Mouse (Mus musculus): Measurements from ENCODE around the gene H2-Ob. TPM values are rescaled to one million over a fixed set of nuclear protein-coding genes. Genes with fewer than 3 reads are reported as not detected.
"Not testable (repeated sequence)": the region's sequence is repeated elsewhere in the genome, so short reads cannot be mapped to it uniquely, and the experiment has no call there.

The H2-Ob gene
- polyA plus RNA-seq, 1 experiment from 2014 or later = not detected

DNA sequence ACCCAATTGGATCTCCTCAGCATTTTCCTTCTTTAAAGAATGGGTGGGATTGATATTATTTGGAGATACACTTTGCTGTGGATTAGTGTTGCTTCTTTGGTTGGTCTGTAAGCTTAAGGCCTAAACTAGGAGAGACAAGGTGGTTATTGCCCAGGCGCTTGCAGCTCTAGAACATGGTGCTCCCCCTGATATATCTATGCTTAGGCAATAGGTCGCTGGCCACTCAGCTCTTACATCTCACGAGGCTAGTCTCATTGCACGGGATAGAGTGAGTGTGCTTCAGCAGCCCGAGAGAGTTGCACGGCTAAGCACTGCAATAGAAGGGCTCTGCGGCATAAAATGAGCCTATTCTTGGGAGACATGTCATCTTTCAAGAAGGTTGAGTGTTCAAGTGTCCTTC, 6.7 kb upstream of the H2-Ob start:
- not testable (repeated sequence) for H3K27me3 ChIP-seq (ENCODE audit: low read depth, poor library complexity, severe bottlenecking); DNase-seq (ENCODE audit: low spot score); H3K4me3 ChIP-seq; H3K9me3 ChIP-seq (replicated peaks); H3K36me3 ChIP-seq; H3K4me1 ChIP-seq; H3K27ac ChIP-seq (replicated peaks)
- WGBS = 82% methylated on average over 6 of the region's 7 CpGs

DNA sequence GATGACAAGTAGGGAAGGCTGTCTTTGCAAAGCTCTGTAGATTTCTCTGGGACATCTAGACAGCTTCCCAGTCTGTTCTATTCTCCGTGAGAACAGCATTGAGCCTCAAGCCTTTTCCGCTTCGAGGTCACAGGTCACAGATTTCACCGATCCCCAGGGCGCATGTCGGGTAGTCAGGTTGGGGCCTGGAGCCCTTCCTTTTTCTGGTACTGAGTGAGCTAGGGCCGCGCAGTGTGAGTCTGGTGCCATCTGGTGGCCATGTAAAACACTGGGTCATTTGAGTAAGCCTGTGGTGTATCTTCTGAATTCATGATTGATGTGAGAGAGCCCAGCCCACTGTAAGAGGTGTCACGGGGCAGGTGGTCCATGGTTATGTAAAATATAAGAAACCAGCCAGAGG, 3.8 kb upstream of the H2-Ob start:
- peak; percentile 42 for DNase-seq (ENCODE audit: low spot score)
- Histone ChIP-seq H3K27ac (replicated peaks) (no peak overlapping the region), H3K4me1 (no peaks in the 10 kb centered on the region), H3K36me3 (no peaks in the 10 kb centered on the region), H3K4me3 (no peak overlapping the region), H3K27me3 (ENCODE audit: low read depth, poor library complexity, severe bottlenecking) (no peaks in the 10 kb centered on the region), H3K9me3 (replicated peaks) (no peaks in the 10 kb centered on the region)
- 61% methylated on average over 9 of the region's 9 CpGs for WGBS

DNA sequence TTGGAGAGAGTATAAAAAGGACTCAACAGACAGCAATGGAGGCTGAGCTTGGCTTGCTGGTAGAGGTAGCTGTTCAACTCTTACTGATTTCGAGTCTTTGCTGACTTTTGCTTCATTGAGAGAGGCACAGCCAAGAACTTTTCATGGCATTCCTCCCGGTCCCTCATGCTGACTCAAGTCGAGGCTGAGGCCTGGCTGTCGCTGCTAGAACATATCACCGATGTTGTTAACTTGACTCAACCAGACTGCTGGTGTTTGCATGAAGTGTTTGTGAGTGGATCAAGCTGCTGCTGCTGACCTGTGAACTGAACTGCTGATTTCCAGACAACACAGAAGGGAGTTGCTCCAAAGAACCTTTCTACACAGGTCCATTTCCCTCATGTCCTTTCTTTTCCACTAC, 2.0 kb upstream of the H2-Ob start:
- WGBS = 86% methylated on average over 5 of the region's 5 CpGs
- Histone ChIP-seq H3K4me3 (no peak overlapping the region), H3K27ac (replicated peaks) (no peak overlapping the region), H3K36me3 (no peaks in the 10 kb centered on the region), H3K9me3 (replicated peaks) (peaks cover 5% of the 10 kb centered on the region; the same call in 1 of the 2 replicates), H3K27me3 (ENCODE audit: low read depth, poor library complexity, severe bottlenecking) (no peaks in the 10 kb centered on the region), H3K4me1 (no peaks in the 10 kb centered on the region)
- no peak for DNase-seq (ENCODE audit: low spot score)

DNA sequence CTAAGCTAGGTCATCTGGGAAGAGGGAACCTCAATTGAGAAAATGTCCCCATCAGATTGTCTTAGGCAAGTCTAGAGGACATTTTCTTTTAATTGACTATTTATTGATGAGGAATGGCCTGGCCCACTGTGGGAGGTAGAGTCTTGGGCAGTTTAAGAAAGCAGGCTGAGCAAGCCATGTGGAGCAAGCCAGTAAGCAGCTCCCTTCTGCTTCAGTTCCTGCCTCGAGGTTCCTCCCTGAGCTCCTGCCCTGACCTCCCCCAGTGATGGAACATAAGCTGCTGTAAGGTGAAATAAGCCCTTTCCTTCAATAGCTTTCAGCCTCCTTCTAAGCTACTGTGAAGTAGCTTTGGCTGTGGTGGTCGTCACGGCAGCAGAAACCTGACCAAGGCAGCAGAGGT, 962 bp upstream of the H2-Ob start:
- H3K27ac ChIP-seq (replicated peaks) = no peak overlapping the region
- H3K4me3 ChIP-seq = no peak overlapping the region
- no peaks in the 10 kb centered on the region for H3K27me3 ChIP-seq (ENCODE audit: low read depth, poor library complexity, severe bottlenecking)
- H3K9me3 ChIP-seq (replicated peaks) = peaks cover 6% of the 10 kb centered on the region
- no peak for DNase-seq (ENCODE audit: low spot score)
- no peaks in the 10 kb centered on the region for H3K36me3 ChIP-seq
- no peaks in the 10 kb centered on the region for H3K4me1 ChIP-seq
- 86% methylated on average over 3 of the region's 3 CpGs for WGBS

DNA sequence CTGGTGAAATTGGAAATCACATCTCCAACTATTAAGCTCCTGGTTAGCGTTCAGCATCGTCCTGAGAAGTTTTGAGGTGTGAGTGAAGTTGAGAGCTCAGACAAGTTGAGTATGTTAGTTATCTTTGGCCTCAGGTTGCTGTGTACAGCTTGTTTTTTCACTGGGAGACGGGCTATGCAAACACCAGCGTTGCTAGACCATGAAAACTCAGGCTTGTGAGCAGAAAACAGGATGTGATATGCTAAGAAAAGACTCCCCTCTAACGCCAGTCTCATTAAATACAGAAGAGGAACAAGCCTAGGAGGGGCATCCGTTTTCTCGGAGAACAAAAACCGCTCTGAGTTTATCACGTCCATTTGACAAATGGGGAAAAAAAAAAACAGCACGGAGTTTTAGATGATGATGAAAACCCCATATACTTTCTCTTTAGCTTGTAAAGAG, 918 bp downstream of the H2-Ob start:
- no peaks in the 10 kb centered on the region for H3K27me3 ChIP-seq (ENCODE audit: low read depth, poor library complexity, severe bottlenecking)
- H3K4me1 ChIP-seq = no peaks in the 10 kb centered on the region
- peaks cover 6% of the 10 kb centered on the region for H3K9me3 ChIP-seq (replicated peaks)
- no peak overlapping the region for H3K4me3 ChIP-seq
- no peak for DNase-seq (ENCODE audit: low spot score)
- no peak overlapping the region for H3K27ac ChIP-seq (replicated peaks)
- H3K36me3 ChIP-seq = no peaks in the 10 kb centered on the region
- 78% methylated on average over 10 of the region's 10 CpGs for WGBS

DNA sequence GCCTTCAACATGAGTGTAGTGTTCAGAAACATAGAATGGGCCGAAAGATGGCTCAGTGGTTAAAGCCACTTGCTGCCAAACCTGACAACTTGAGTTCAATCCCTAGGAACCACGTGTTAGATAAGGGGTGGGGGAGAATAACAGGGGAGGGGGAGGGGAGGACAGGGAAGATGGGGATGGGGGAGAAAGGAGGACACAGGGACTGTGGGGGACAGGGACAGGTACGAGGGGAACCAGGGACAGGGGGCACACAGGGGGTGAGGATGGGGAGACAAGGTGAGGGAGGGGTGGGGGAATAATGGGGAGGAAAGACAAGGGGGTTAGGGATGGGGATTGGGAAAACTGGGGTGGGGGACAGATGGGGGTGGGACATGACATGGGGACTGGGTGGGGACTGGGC, 1.7 kb downstream of the H2-Ob start:
- H3K36me3 ChIP-seq = no peaks in the 10 kb centered on the region
- H3K27ac ChIP-seq (replicated peaks) = no peak overlapping the region
- no peak for DNase-seq (ENCODE audit: low spot score)
- no peak overlapping the region for H3K4me3 ChIP-seq
- H3K4me1 ChIP-seq = no peaks in the 10 kb centered on the region
- H3K27me3 ChIP-seq (ENCODE audit: low read depth, poor library complexity, severe bottlenecking) = no peaks in the 10 kb centered on the region
- WGBS = 66% methylated on average over 3 of the region's 3 CpGs
- H3K9me3 ChIP-seq (replicated peaks) = peaks cover 6% of the 10 kb centered on the region

DNA sequence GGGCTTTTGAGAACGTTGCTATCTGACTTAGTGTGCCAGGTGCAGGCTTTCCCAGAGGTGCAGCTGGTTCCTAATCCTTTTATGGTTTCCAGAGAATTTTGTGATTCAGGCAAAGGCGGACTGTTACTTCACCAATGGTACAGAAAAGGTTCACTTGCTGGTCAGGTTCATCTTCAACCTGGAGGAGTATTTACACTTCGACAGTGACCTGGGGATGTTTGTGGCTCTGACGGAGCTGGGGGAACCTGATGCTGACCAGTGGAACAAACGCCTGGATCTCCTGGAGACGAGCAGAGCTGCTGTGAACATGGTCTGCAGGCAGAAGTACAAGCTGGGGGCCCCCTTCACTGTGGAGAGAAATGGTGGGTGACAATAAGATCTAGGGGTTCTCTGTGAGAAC, 2.2 kb downstream of the H2-Ob start:
- H3K36me3 ChIP-seq = no peaks in the 10 kb centered on the region
- DNase-seq (ENCODE audit: low spot score) = no peak
- 84% methylated on average over 6 of the region's 6 CpGs for WGBS
- H3K9me3 ChIP-seq (replicated peaks) = peaks cover 6% of the 10 kb centered on the region
- H3K4me3 ChIP-seq = no peak overlapping the region
- no peaks in the 10 kb centered on the region for H3K4me1 ChIP-seq
- H3K27ac ChIP-seq (replicated peaks) = no peak overlapping the region
- H3K27me3 ChIP-seq (ENCODE audit: low read depth, poor library complexity, severe bottlenecking) = no peaks in the 10 kb centered on the region

DNA sequence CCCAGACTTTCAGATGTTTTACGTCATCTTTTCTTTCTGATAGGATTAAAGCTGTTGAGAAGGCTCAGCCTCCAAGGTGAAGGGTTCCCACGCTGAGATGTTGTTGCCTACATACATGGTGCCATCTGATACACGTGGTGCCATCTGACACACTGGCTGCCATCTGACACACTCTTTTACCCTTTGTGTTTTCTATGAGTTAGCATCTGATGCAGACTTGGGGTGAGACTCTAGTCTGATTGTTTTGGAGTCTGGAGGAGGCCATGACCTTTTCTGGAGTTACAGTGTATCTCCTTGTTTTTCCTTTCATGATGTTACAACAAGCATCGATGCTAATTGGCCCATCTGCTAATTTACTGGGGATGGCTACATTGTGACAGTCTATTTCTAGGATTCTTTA, 6.0 kb downstream of the H2-Ob start:
- no peaks in the 10 kb centered on the region for H3K36me3 ChIP-seq
- H3K27ac ChIP-seq (replicated peaks) = no peak overlapping the region
- peaks cover 6% of the 10 kb centered on the region for H3K9me3 ChIP-seq (replicated peaks)
- H3K27me3 ChIP-seq (ENCODE audit: low read depth, poor library complexity, severe bottlenecking) = no peaks in the 10 kb centered on the region
- DNase-seq (ENCODE audit: low spot score) = no peak
- WGBS = 82% methylated on average over 4 of the region's 4 CpGs
- H3K4me1 ChIP-seq = peaks cover 5% of the 10 kb centered on the region; the same call in 1 of the 2 replicates
- H3K4me3 ChIP-seq = no peak overlapping the region

DNA sequence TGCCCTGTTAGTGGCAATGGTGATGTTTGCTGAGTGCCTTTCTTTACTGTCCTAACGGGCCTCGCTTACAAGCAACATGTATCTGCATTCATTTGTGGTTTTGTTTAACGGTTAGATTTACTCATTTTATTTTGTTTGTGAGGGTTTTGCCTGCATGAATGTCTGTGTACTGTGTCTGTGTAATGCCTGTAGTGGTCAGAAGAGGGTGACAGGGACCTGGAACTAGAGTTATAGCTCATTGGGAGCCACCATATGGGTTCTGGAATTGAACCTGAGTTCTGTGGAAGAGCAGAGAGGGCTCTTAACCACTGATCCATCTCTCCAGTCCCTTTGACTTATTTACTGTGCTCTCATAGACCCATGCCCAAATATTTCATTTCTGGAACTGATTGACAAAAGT, 8.3 kb downstream of the H2-Ob start:
- Histone ChIP-seq H3K27ac (replicated peaks) (no peak overlapping the region), H3K27me3 (ENCODE audit: low read depth, poor library complexity, severe bottlenecking) (no peaks in the 10 kb centered on the region), H3K9me3 (replicated peaks) (no peaks in the 10 kb centered on the region; the same call in 1 of the 2 replicates), H3K36me3 (no peaks in the 10 kb centered on the region), H3K4me1 (peaks cover 5% of the 10 kb centered on the region; the same call in 1 of the 2 replicates), H3K4me3 (no peak overlapping the region)
- 82% methylated on average over 3 of the region's 3 CpGs for WGBS
- DNase-seq (ENCODE audit: low spot score) = no peak

DNA sequence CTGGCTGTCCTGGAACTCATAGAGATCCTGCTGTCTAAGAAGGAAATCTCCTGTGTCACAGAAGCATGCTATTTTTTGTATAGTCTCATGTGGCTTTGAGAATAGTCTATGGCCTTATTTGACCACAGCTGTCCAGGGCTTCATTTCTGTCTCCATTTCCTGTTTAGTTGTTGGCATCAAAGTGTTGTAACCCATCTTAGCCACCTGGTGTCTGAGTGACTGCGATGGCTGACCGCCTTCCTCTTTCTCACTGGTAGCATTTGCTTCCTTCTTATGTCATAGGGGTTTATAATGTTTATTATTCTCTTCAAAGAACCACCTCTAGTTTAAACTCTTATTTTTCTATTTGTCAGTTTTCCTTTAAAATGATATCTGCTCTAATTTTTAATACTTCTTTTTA, 10.1 kb downstream of the H2-Ob start:
- no peaks in the 10 kb centered on the region for H3K36me3 ChIP-seq
- H3K4me3 ChIP-seq = no peak overlapping the region
- H3K27me3 ChIP-seq (ENCODE audit: low read depth, poor library complexity, severe bottlenecking) = no peaks in the 10 kb centered on the region
- DNase-seq (ENCODE audit: low spot score) = no peak
- H3K27ac ChIP-seq (replicated peaks) = no peak overlapping the region
- no peaks in the 10 kb centered on the region for H3K9me3 ChIP-seq (replicated peaks)
- 79% methylated on average over 2 of the region's 2 CpGs for whole genome bisulfite sequencing
- H3K4me1 ChIP-seq = peaks cover 5% of the 10 kb centered on the region; the same call in 1 of the 2 replicates

DNA sequence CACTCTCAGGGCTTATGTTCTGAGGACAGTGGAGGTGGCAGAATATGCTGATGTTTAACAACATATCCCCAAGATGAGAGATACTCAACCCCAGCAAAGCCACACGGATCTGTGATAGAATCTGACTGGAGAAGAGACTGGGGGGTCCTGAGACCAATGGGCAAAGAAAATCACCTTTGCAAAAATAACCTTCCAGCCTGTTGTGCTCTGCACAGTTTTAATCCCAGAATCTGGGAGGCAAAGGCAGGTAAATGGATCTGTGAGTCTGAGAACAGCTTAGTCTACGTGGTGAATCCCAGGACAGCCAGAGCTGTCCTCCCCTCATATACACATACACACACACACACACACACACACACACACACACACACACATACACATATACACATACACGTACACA, 10.7 kb downstream of the H2-Ob start:
- Histone ChIP-seq H3K36me3 (no peaks in the 10 kb centered on the region), H3K4me1 (peaks cover 5% of the 10 kb centered on the region; the same call in 1 of the 2 replicates), H3K9me3 (replicated peaks) (no peaks in the 10 kb centered on the region), H3K27me3 (ENCODE audit: low read depth, poor library complexity, severe bottlenecking) (no peaks in the 10 kb centered on the region), H3K27ac (replicated peaks) (no peak overlapping the region), H3K4me3 (no peak overlapping the region)
- DNase-seq (ENCODE audit: low spot score) = no peak
- 51% methylated on average over 3 of the region's 3 CpGs for WGBS

DNA sequence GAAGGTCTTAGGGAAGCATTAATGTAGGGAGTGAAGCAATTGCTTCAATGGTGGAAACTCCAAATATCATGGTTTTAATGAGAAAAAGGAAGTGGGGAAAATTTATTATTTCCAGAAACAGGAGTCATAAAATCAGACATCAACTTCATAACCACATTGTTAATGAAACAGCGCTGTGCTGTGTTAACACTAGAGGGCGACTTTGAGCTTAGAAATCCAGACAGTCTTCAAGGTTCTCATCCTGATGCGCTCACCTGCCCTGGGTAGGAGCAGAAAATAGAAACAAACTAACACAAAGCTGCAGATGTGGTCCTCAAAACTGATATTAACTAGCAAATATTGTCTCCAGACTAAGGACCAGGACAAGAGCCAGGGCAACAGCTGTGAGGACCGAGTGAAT, 11.2 kb downstream of the H2-Ob start:
- DNase-seq (ENCODE audit: low spot score) = peak; percentile 30
- H3K36me3 ChIP-seq = no peaks in the 10 kb centered on the region
- WGBS = 18% methylated on average over 4 of the region's 4 CpGs
- H3K9me3 ChIP-seq (replicated peaks) = no peaks in the 10 kb centered on the region
- H3K4me1 ChIP-seq = peaks cover 5% of the 10 kb centered on the region; the same call in 1 of the 2 replicates
- no peak overlapping the region for H3K4me3 ChIP-seq
- H3K27ac ChIP-seq (replicated peaks) = no peak overlapping the region
- H3K27me3 ChIP-seq (ENCODE audit: low read depth, poor library complexity, severe bottlenecking) = no peaks in the 10 kb centered on the region

DNA sequence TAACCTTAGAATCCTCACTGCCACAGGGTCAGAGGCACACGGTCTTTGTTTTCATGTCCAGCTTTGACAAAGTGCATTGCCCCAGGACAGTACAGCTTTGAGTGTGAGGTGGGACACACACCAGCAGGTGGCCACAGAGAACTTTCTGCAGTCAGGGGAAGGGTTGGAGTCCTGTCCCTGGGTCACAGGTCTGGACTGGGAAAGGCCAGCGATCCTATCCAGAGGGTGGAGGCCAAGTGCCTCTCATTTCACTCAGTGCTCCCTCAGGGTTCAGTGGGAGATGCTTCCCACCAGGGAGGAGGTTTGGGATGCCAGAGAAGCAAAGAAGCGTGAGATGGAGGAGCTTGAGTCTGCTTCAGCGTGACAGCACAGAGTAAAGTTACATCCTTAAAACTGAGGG, 13.0 kb downstream of the H2-Ob start:
- WGBS = 54% methylated on average over 4 of the region's 4 CpGs
- no peak overlapping the region for H3K27ac ChIP-seq (replicated peaks)
- DNase-seq (ENCODE audit: low spot score) = no peak
- H3K9me3 ChIP-seq (replicated peaks) = no peaks in the 10 kb centered on the region
- H3K36me3 ChIP-seq = no peaks in the 10 kb centered on the region
- no peaks in the 10 kb centered on the region for H3K27me3 ChIP-seq (ENCODE audit: low read depth, poor library complexity, severe bottlenecking)
- H3K4me3 ChIP-seq = no peak overlapping the region
- peaks cover 7% of the 10 kb centered on the region for H3K4me1 ChIP-seq

DNA sequence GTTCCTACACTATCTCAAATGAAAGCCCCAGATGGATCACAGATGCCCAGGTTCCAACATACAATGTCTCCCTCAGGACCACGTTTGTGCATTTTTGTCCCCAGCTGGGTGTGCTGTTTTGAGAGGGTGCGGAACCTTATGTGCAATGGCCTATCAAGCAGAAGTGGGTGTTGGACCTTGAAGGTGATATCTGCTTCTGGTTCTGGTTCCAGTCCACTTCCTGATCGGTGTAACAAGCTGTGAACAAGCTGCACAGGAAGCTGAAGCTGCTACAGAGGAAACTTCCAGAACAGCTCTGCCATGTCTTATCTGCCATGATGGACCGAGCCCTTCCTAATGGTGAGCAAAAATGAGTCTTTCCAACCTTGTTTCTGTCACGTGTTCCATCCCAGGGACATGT, 17.8 kb downstream of the H2-Ob start:
- 83% methylated on average over 5 of the region's 5 CpGs for WGBS

More for the DNA sequence above, 17.8 kb downstream of the H2-Ob start:
- Histone ChIP-seq H3K27ac (replicated peaks) (no peak overlapping the region), H3K4me3 (no peak overlapping the region), H3K27me3 (ENCODE audit: low read depth, poor library complexity, severe bottlenecking) (no peaks in the 10 kb centered on the region; the same call in 1 of the 2 replicates), H3K4me1 (peaks cover 3% of the 10 kb centered on the region; the same call in 1 of the 2 replicates), H3K36me3 (no peaks in the 10 kb centered on the region), H3K9me3 (replicated peaks) (no peaks in the 10 kb centered on the region)
- DNase-seq (ENCODE audit: low spot score) = no peak

All from midbrain, embryonic 10.5 days (tissue).